Mouse (Mus musculus): ENCODE results near the gene Hoxc9.

DNA sequence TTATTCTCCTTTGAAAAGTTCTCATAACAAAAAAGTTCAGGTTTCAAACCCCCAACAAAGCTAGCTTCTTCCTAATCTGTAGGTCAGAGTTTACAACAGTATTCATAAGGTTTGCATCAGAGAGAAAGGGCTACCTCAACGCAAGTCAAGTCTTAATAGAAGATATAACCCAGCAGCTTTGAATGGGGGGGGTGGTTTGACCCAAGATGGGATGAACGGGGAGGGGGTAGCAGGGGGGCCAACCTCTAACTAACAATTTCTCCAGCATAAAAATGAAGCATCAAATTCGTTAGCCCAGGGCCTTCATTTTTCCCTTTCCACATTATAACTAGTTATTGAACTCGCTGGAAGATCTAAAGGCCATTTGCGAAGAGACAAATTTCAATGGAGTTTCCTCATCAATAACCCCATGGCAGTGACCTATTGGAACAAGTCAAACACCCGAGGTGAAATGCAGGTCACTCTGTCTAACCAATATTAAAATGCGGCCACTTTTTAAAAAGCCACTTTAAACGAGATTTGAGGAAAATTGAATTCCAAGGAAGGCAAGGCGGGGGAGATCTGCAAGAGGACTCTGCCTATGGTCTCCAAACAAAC lies 52.8 kb downstream of the Hoxc9 start:
- TF ChIP-seq POLR2A (IDR thresholded peaks at IDR 0.05; ENCODE audit: borderline replicate concordance, extremely low read depth, low read depth, low read length), result no peak
- no peak for TF ChIP-seq CTCF (IDR thresholded peaks at IDR 0.05; ENCODE audit: insufficient read depth, low read length)
